Comparison of ENCODE assay signal across 28 mouse cellular contexts in the genomic region with DNA sequence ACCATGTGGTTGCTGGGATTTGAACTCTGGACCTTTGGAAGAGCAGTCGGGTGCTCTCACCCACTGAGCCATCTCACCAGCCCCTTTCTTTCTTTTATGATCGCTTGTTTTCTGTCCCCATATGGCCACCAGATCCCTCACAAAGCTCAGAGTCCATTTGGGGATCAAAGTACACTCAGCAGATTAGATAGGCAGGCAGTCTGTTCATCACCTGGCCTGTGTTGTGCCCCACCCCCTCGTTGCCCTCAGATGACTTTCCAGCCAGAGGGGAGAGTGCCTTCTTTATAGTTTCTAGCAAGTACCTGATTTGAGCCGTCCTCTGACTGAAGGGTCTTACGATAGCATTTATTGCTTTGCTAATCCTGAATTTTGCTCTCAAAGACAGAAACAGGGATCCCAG. TPM values are rescaled to one million over a fixed set of nuclear protein-coding genes. Genes with fewer than 3 reads are reported as not detected.
A peak's percentile ranks its signal among the peaks of the same experiment; 100 is the strongest.
DNase-seq lines count a peak whose midpoint lies in the region; ATAC-seq and TF ChIP-seq lines count a peak whose summit lies in the region.
"Had no signal": no experiment of that assay in that cellular context is flagged by ENCODE, and none has a peak within 500 bp of the region (broad histone marks: within the 10 kb centered on the region; RNA-seq: fewer than 3 reads in every experiment).

No protein-coding gene starts in this region.

- peak; percentile 39 for DNase-seq in kidney, adult 11 months
- no peak for DNase-seq in kidney, postnatal 4 days
- DNase-seq in liver, adult 2 months (ENCODE audit: extremely low read depth, low read depth, low spot score), result peak; percentile 93
- no peak for DNase-seq in liver, embryonic 14.5 days (ENCODE audit: low read depth in 3 of 3, low spot score in 3 of 3)
- peak; percentile 86 for DNase-seq in yolk sac, embryonic 10.5 days (ENCODE audit: low spot score)
- DNase-seq in layer of hippocampus, postnatal 25 days (ENCODE audit: extremely low spot score in 1 of 2, low spot score in 1 of 2), result no peak
- no peak for DNase-seq in midbrain, embryonic 10.5 days (ENCODE audit: low spot score)
- DNase-seq: adrenal gland, postnatal 10 days; cerebellum, adult 18-20 months; cerebellum, postnatal 14 days; forebrain, postnatal 0 days; gastrocnemius, postnatal 25 days; heart, adult 18-20 months; heart, postnatal 14 days; lung, adult 18-20 months; right cerebral cortex, adult 18-20 months; right cerebral cortex, postnatal 4 days had no signal

- H3K27me3 ChIP-seq in liver, adult 2 months (ENCODE audit: control insufficient read depth, insufficient read depth, low read length), result no peaks in the 10 kb centered on the region
- H3K27me3 ChIP-seq in liver, embryonic 12.5 days (replicated peaks), result no peaks in the 10 kb centered on the region
- H3K27me3 ChIP-seq in liver, embryonic 14.5 days (ENCODE audit: control insufficient read depth, insufficient read depth, low read length), result no peaks in the 10 kb centered on the region
- no peaks in the 10 kb centered on the region for H3K27me3 ChIP-seq in midbrain, embryonic 10.5 days (ENCODE audit: low read depth, poor library complexity, severe bottlenecking)
- H3K27me3 ChIP-seq: heart, embryonic 13.5 days; midbrain, embryonic 15.5 days; neural tube, embryonic 13.5 days had no signal

- H3K4me2 ChIP-seq in liver, embryonic 12.5 days, result no peak overlapping the region
- no peak overlapping the region for H3K4me2 ChIP-seq in liver, embryonic 14.5 days (ENCODE audit: low read depth)
- H3K4me2 ChIP-seq: heart, embryonic 13.5 days; midbrain, embryonic 15.5 days; neural tube, embryonic 13.5 days had no signal

- no peak for ATAC-seq in liver, embryonic 12.5 days
- peak; percentile 23; the same call in 1 of the 2 replicates for ATAC-seq in liver, embryonic 14.5 days (ENCODE audit: insufficient read depth)
- ATAC-seq: activated CD4-positive, CD25-positive, alpha-beta regulatory T cell, adult 4 months; forebrain, postnatal 0 days; hindbrain, postnatal 0 days; midbrain, embryonic 15.5 days had no signal

- no peak for TF ChIP-seq CTCF in liver, adult 2 months (IDR thresholded peaks at IDR 0.05; ENCODE audit: low read depth, low read length)
- TF ChIP-seq CTCF in liver, embryonic 14.5 days (IDR thresholded peaks at IDR 0.05; ENCODE audit: low read depth), result no peak

- no peak overlapping the region for H3K9ac ChIP-seq in liver, adult 2 months (ENCODE audit: low read depth, low read length)
- H3K9ac ChIP-seq in liver, embryonic 12.5 days, result no peak overlapping the region
- H3K9ac ChIP-seq in liver, embryonic 14.5 days (replicated peaks), result no peak overlapping the region
- H3K9ac ChIP-seq: forebrain, postnatal 0 days; heart, embryonic 13.5 days; midbrain, embryonic 15.5 days; neural tube, embryonic 13.5 days had no signal

- H3K79me2 ChIP-seq in liver, adult 2 months (ENCODE audit: control insufficient read depth, insufficient read depth, low read length), result no peaks in the 10 kb centered on the region

- H3K9me3 ChIP-seq in liver, embryonic 12.5 days (replicated peaks), result no peaks in the 10 kb centered on the region
- no peaks in the 10 kb centered on the region for H3K9me3 ChIP-seq in liver, embryonic 14.5 days (ENCODE audit: control insufficient read depth, low read length)
- no peaks in the 10 kb centered on the region for H3K9me3 ChIP-seq in midbrain, embryonic 10.5 days (replicated peaks)
- H3K9me3 ChIP-seq: heart, embryonic 13.5 days; limb, embryonic 10.5 days; megakaryocyte, embryonic 14.5 days; midbrain, embryonic 15.5 days; neural tube, embryonic 13.5 days had no signal

- TF ChIP-seq EP300 in liver, embryonic 14.5 days (IDR thresholded peaks at IDR 0.05; ENCODE audit: low read depth), result no peak

- H3K27ac ChIP-seq in liver, adult 2 months (replicated peaks; ENCODE audit: insufficient read depth, low read depth, low read length), result peak overlapping the region; percentile 54
- H3K27ac ChIP-seq in liver, embryonic 12.5 days, result no peak overlapping the region
- no peak overlapping the region for H3K27ac ChIP-seq in liver, embryonic 14.5 days
- no peak overlapping the region for H3K27ac ChIP-seq in midbrain, embryonic 10.5 days (replicated peaks)
- H3K27ac ChIP-seq: heart, embryonic 13.5 days; hindbrain, postnatal 0 days; limb, embryonic 10.5 days; midbrain, embryonic 15.5 days; neural tube, embryonic 13.5 days had no signal

- WGBS in liver, adult 2 months, result 23% methylated on average over 5 of the region's 5 CpGs
- WGBS in liver, embryonic 12.5 days (ENCODE audit: insufficient replicate concordance), result 39% methylated on average over 5 of the region's 5 CpGs
- WGBS in liver, embryonic 14.5 days (ENCODE audit: insufficient replicate concordance), result 34% methylated on average over 5 of the region's 5 CpGs
- WGBS in midbrain, embryonic 10.5 days, result 72% methylated on average over 5 of the region's 5 CpGs

- H3K36me3 ChIP-seq in liver, adult 2 months (ENCODE audit: control insufficient read depth, insufficient read depth, low read length), result no peaks in the 10 kb centered on the region
- H3K36me3 ChIP-seq in liver, embryonic 12.5 days, result no peaks in the 10 kb centered on the region
- no peaks in the 10 kb centered on the region for H3K36me3 ChIP-seq in liver, embryonic 14.5 days (replicated peaks; ENCODE audit: control insufficient read depth, insufficient read depth, low read depth)
- H3K36me3 ChIP-seq in midbrain, embryonic 10.5 days, result no peaks in the 10 kb centered on the region
- H3K36me3 ChIP-seq: heart, embryonic 13.5 days; limb, embryonic 10.5 days; midbrain, embryonic 15.5 days; neural tube, embryonic 13.5 days had no signal

- TF ChIP-seq POLR2A in liver, adult 2 months (IDR thresholded peaks at IDR 0.05; ENCODE audit: extremely low read depth, insufficient read depth, low read length), result no peak

- no peak overlapping the region for H3K4me3 ChIP-seq in liver, adult 2 months (ENCODE audit: insufficient read depth, low read depth, low read length)
- no peak overlapping the region for H3K4me3 ChIP-seq in liver, embryonic 12.5 days
- H3K4me3 ChIP-seq in liver, embryonic 14.5 days (ENCODE audit: insufficient read depth in 1 of 2, low read depth in 2 of 2, low read length in 2 of 2), result no peak overlapping the region
- H3K4me3 ChIP-seq in midbrain, embryonic 10.5 days, result no peak overlapping the region
- H3K4me3 ChIP-seq: heart, embryonic 13.5 days; limb, embryonic 10.5 days; megakaryocyte, embryonic 14.5 days; midbrain, embryonic 15.5 days; myocyte; neural tube, embryonic 13.5 days had no signal

- H3K4me1 ChIP-seq in liver, adult 2 months (ENCODE audit: control insufficient read depth, insufficient read depth, low read length), result peaks cover 12% of the 10 kb centered on the region
- peaks cover 14% of the 10 kb centered on the region for H3K4me1 ChIP-seq in liver, embryonic 12.5 days
- H3K4me1 ChIP-seq in liver, embryonic 14.5 days (replicated peaks; ENCODE audit: control insufficient read depth in 2 of 2, insufficient read depth in 2 of 2, low read length in 1 of 2), result peaks cover 0 to 5% of the 10 kb centered on the region in 2 experiments; a peak in 1 of 4 replicates
- H3K4me1 ChIP-seq in midbrain, embryonic 10.5 days, result peaks cover 14% of the 10 kb centered on the region

RNA-seq across cellular contexts. Expression of a gene that starts 9.3 kb away (rescaled TPM):
- total RNA-seq in liver, adult 2 months (2014; rRNA removed), result 0.07 and 0.18 TPM in 2 replicates
- 0.11 and 0.15 TPM in 2 replicates for polyA plus RNA-seq in liver, adult 2 months (2012; rRNA removed)
- 0.10 TPM in 1 of 2 replicates, not detected in the other for polyA plus RNA-seq in liver, embryonic 12.5 days (2016; fragmentation: Nextera tagmentation; extraction: Ambion mirVana)
- 0.03 and 0.08 TPM in 2 replicates for polyA plus RNA-seq in liver, embryonic 14.5 days (2012; rRNA removed)
- 0.08 and 0.23 TPM in 2 replicates for polyA plus RNA-seq in liver, embryonic 14.5 days (2014; fragmentation: Nextera tagmentation; extraction: Ambion mirVana)
- total RNA-seq in layer of hippocampus, postnatal 25 days (2021), result under 1 TPM; 0.21 to 0.54 TPM
- polyA plus RNA-seq in midbrain, embryonic 10.5 days (2016; fragmentation: Nextera tagmentation; extraction: Ambion mirVana), result 0.23 and 0.37 TPM in 2 replicates
- polyA plus RNA-seq: activated CD4-positive, CD25-positive, alpha-beta regulatory T cell, adult 4 months; forebrain, embryonic 11.5 days; heart, embryonic 13.5 days; hindbrain, embryonic 11.5 days had no signal

RNA-seq across cellular contexts. Expression of a gene that starts 16.8 kb away (rescaled TPM):
- 6.8 and 8.1 TPM in 2 replicates for total RNA-seq in liver, adult 2 months (2014; rRNA removed)
- 2.5 and 3.3 TPM in 2 replicates for polyA plus RNA-seq in liver, adult 2 months (2012; rRNA removed)
- polyA plus RNA-seq in liver, embryonic 12.5 days (2016; fragmentation: Nextera tagmentation; extraction: Ambion mirVana), result 25.6 and 25.7 TPM in 2 replicates
- polyA plus RNA-seq in liver, embryonic 14.5 days (2012; rRNA removed), result 1.6 and 1.8 TPM in 2 replicates
- polyA plus RNA-seq in liver, embryonic 14.5 days (2014; fragmentation: Nextera tagmentation; extraction: Ambion mirVana), result 6.8 and 8.2 TPM in 2 replicates
- 10 to 100 TPM; 82.8 to 88.1 TPM for total RNA-seq in layer of hippocampus, postnatal 25 days (2021)
- polyA plus RNA-seq in midbrain, embryonic 10.5 days (2016; fragmentation: Nextera tagmentation; extraction: Ambion mirVana), result 119 and 135 TPM in 2 replicates

RNA-seq across cellular contexts. Expression of a gene that starts 29.5 kb away (rescaled TPM):
- total RNA-seq in liver, adult 2 months (2014; rRNA removed), result not detected in 2 replicates
- 0.82 TPM in 1 of 2 replicates, not detected in the other for polyA plus RNA-seq in liver, adult 2 months (2012; rRNA removed)
- not detected in 2 replicates for polyA plus RNA-seq in liver, embryonic 12.5 days (2016; fragmentation: Nextera tagmentation; extraction: Ambion mirVana)
- polyA plus RNA-seq in liver, embryonic 14.5 days (2012; rRNA removed), result not detected in 2 replicates
- polyA plus RNA-seq in liver, embryonic 14.5 days (2014; fragmentation: Nextera tagmentation; extraction: Ambion mirVana), result not detected in 2 replicates
- under 1 TPM; 0.57 to 0.75 TPM for total RNA-seq in layer of hippocampus, postnatal 25 days (2021)
- polyA plus RNA-seq in midbrain, embryonic 10.5 days (2016; fragmentation: Nextera tagmentation; extraction: Ambion mirVana), result 0.23 and 0.39 TPM in 2 replicates
- total RNA-seq: gastrocnemius, postnatal 25 days; heart, adult 18-20 months; heart, postnatal 14 days had no signal

Comparison
In these comparisons a context has a peak if more than half of its experiments do, and no peak if none do; other contexts are left out.
1. DNase-seq: peak in kidney, adult 11 months (single experiment), liver, adult 2 months (single experiment) and yolk sac, embryonic 10.5 days (single experiment); none in kidney, postnatal 4 days (0 of 2), liver, embryonic 14.5 days (0 of 3), layer of hippocampus, postnatal 25 days (0 of 2) and midbrain, embryonic 10.5 days (single experiment).